Mouse (Mus musculus) megakaryocyte, embryonic 14.5 days (primary cell): ENCODE data around the gene Cort.

Experiments used
- FLI1 ChIP-seq: IDR thresholded peaks from 2 replicates; pipeline ENCODE4 v1.6.1; 2012; ENCODE audit warnings: low read length, inconsistent platforms, mixed read lengths
- GATA1 ChIP-seq: IDR thresholded peaks from 3 replicates; pipeline ENCODE4 v1.6.1; 2012; ENCODE audit warnings: mixed read lengths, low read length, inconsistent platforms, borderline replicate concordance

DNA sequence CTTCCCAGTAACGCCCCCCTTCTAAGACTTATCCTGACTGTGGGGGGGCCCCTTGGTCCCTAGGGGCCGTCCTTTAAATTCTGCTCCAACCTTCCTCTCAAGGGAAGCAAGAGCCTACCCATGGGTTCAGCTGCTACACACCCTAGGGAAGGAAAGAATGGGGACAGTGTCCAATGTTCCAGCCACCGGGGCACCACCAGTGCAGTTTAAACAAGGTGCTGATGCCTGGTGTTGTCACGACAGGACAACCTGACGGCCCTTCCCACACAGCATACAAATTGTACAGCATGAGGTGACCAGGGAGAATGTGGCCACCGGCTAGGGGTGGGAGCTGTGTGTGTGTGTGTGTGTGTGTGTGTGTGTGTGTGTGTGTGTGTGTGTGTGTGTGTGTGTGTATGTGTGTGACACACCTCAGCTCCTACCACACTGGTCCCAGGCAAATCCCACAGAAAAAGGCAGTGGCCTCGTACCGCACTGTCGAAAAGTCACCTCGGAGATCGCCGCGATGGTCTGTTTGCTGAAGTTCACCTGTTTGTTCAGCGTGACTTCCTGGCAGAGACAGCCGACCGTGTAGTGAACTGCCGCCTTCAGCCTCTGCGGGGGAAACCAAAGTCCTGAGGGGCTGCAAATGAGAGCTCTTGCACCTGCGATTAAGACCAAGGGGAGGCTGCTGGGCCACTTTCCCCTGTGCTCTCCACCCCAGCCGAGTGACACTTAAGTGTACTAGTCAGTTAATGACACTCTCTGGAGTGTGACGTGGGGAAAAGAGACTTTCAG, 5.4 kb upstream of the Cort start:
- no peak for TF ChIP-seq FLI1
- no peak for TF ChIP-seq GATA1
